Mouse (Mus musculus): Measurements from ENCODE around the gene Trpv5. TPM values are rescaled to one million over a fixed set of nuclear protein-coding genes. Genes with fewer than 3 reads are reported as not detected.

Gene Trpv5
- not detected for total RNA-seq (2023)

DNA sequence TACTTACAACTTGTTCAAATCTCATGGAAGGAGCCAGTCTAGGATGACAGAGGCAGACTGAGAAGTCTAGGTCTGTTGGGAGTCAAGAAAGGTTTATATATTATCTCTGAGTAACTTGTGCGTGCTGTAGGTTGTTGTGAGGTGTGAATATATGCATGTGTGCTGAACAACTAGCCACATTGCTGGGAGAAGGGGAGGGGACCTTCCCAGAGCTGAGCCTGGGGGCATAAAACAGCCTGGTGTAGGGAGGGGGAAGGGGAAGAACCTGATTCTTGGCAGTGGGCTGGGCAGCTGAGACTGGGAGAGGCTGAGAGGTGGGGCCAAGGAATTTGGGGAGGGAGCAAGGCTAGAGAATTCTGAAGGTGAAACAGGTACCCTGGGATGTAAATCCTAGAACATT is at the start of gene Trpv5:
TSS of gene Trpv5 (minus strand) at position 101 of the 400 bp plus-strand sequence.

DNA sequence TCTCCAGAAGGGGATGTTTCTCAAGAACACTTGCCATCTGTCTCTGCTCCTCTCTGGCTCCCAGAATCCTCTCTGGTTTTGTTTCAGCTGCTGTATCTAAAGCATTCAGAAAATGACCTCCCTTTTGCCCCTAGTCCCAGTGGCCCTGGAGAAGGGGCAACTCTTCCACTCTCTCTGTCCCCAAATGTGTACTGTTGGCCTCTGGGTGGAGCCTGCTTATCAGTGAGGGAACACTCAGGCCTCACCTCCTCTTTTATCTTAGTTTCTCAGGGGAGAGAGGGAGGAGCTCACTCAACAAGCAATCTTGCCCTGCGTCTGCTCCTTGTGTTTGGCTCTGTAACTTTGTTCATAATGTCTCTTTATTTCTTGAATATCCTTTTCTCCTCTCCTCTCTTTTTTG is 23.6 kb upstream of the Trpv5 start, which contains the start of gene Kel:
TSS of gene Kel (minus strand) at position 217 of the 400 bp plus-strand sequence.

DNA sequence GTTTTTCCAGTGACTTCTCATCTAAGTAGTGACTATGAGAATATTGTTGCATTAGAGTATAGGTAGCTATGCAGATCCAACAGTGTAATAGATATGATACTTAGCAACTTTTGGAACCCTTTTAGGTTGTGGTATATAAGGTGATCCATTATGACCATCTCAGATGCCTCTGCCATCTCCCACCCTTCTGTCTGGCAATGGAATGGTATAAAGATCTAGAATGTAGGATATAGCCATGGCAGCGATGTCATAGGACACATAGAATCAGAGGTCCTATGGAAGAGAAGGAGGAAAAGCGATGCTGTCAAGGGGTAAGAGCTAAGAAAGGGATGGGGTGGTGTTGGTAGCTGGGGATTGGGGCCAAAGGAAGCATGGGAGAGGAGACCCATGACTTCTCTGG is 3.6 kb upstream of the Trpv5 start, which contains the start of gene Llcfc1:
TSS of gene Llcfc1 (plus strand) at position 301 of the 400 bp plus-strand sequence.

DNA sequence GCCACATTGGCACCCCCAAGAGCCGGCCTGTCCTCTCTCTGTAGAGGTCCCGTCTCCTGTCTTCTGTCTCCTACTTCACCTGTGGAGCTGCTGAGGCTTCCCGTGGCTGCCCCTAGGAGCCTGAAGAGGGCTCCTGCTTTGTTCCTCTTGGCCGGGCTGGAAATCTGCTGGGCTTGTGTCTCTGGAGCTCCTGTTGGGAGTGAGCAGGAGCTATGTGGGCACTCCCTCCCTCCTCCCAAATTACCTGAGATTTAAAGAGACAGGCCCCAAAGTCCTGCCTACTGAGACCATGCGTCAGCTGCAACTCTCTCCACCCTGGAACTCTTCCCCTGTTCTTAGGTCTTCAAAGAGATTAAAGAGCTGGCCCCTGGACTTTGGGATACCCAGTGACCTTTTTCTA is 44.4 kb downstream of the Trpv5 start, which contains the start of gene Trpv6:
TSS of gene Trpv6 (minus strand) at position 228 of the 400 bp plus-strand sequence.

DNA sequence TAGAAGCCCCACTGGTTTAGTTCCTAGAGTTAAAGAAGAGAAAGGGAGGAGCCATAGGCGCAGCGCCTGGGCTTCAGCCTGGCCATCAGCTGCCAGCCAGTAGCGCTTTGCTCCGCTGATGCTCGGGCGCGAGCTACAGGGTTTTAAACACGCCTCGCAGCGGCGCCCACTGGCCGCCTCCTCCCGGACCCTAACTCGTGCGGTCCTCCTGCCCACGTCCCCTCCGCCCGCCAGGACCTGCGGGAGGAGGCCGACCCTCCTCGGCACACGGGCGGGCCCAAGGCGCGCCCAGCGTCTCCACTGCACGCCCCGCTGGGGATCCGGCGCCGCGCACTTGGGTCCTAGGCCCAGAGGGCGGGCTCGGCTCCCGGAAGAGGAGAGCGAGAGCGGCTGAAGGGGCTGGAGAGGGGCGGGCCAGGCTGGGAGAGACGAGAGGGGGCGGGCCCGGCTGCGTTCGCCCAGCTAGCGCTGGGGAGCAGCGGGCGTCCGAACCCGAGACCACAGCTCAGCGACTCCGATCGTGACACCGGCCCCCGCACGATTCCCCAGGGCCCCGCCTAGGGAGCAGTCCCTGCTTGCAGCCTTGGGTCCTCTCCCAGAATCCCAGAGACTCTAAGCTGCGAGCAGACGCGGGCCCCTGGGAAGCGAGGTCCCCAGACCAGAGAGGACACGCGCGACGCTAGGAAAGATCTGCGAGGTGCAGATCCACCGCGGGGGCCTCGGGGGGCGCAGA is 75.3 kb downstream of the Trpv5 start, which contains the start of gene Ephb6:
TSS of gene Ephb6 (plus strand) at position 422 of the 733 bp plus-strand sequence.

Other genes with a start within 250 kb of the Trpv5 start
- gene Gm10334, start 234.6 kb downstream of the Trpv5 start, total RNA-seq (2023) = not detected
- not detected for gene Prss1, start 221.8 kb downstream of the Trpv5 start, total RNA-seq (2023)
- 1 to 10 TPM in 1 of 2 experiments, under 1 TPM in 1; 0.74 to 1.4 TPM for gene Prss2, start 159.0 kb downstream of the Trpv5 start, total RNA-seq (2023)
- 10 to 100 TPM; 32.2 to 42.9 TPM for gene Ephb6, start 75.3 kb downstream of the Trpv5 start, total RNA-seq (2023)
- not detected for gene Trpv6, start 44.4 kb downstream of the Trpv5 start, total RNA-seq (2023)
- gene Llcfc1, start 3.7 kb upstream of the Trpv5 start, total RNA-seq (2023) = not detected
- gene Kel, start 23.6 kb upstream of the Trpv5 start, total RNA-seq (2023) = 1 to 10 TPM; 3.3 TPM
- gene Olfr459, start 94.4 kb upstream of the Trpv5 start, total RNA-seq (2023) = not detected
- gene Pip, start 166.8 kb upstream of the Trpv5 start, total RNA-seq (2023) = not detected
- gene Sval2, start 172.2 kb upstream of the Trpv5 start, total RNA-seq (2023) = not detected